Mouse (Mus musculus) forebrain, postnatal 0 days (tissue): ENCODE measurements around the gene Cabin1. TPM values are rescaled to one million over a fixed set of nuclear protein-coding genes. Genes with fewer than 3 reads are reported as not detected.

Experiments
- ATAC-seq: fragments of 200-750 bp; cut with Nextera tagmentation; 2 replicates; pipeline ENCODE4 v1.8.0; 2017; ENCODE audit warnings: mild to moderate bottlenecking, moderate library complexity
- DNase-seq: peaks from one replicate; pipeline ENCODE4 v3.0.0-alpha.2; 2015
- H3K27ac ChIP-seq: fragments of 300-500 bp; sonication (generic); 2 replicates; pipeline ENCODE4 v1.5.1; 2014; ENCODE audit warnings: low read depth, mild to moderate bottlenecking, antibody characterized with exemption, low read length, moderate library complexity, mixed read lengths
- H3K27me3 ChIP-seq: fragments of 300-500 bp; sonication (generic); 2 replicates; pipeline ENCODE4 v1.6.1; 2014; ENCODE audit warnings: mild to moderate bottlenecking, low read length, mixed read lengths; ENCODE audit not compliant: insufficient read depth
- H3K36me3 ChIP-seq: fragments of 300-500 bp; sonication (generic); 2 replicates; pipeline ENCODE4 v1.6.1; 2014; ENCODE audit warnings: mild to moderate bottlenecking, moderate library complexity; ENCODE audit not compliant: insufficient read depth
- H3K4me1 ChIP-seq: fragments of 300-500 bp; sonication (generic); 2 replicates; pipeline ENCODE4 v1.6.1; 2014; ENCODE audit warnings: antibody characterized with exemption; ENCODE audit not compliant: insufficient read depth
- H3K4me2 ChIP-seq: fragments of 300-500 bp; sonication (generic); 2 replicates; pipeline ENCODE4 v1.6.1; 2014; ENCODE audit warnings: low read depth, mild to moderate bottlenecking, moderate library complexity
- H3K4me3 ChIP-seq: fragments of 300-500 bp; sonication (generic); 2 replicates; pipeline ENCODE4 v1.5.1; 2014; ENCODE audit warnings: low read depth, low read length, mixed read lengths
- H3K9ac ChIP-seq: fragments of 300-500 bp; sonication (generic); 2 replicates; pipeline ENCODE4 v1.6.1; 2014; ENCODE audit warnings: mild to moderate bottlenecking
- H3K9me3 ChIP-seq: fragments of 300-500 bp; sonication (generic); 2 replicates; pipeline ENCODE4 v1.6.1; 2016; ENCODE audit warnings: low read length
- CTCF ChIP-seq: sonication (generic); IDR thresholded peaks from 2 replicates; pipeline ENCODE4 v1.5.1; 2016; ENCODE audit warnings: antibody characterized with exemption, control low read depth, low read depth
- WGBS: fragments of 180-500 bp; shearing (Covaris S2); extraction: QIAGEN DNeasy Blood & Tissue Kit; methylation state at CpG from one replicate; pipeline ENCODE4 v1.1.7; 2014; 5-methylcytosine and 5-hydroxymethylcytosine counted together
- polyA plus RNA-seq: library from polyadenylated mRNA; unstranded; fragments of >200 nt; fragmentation: Nextera tagmentation; extraction: Ambion mirVana; gene quantifications from 2 replicates; pipeline ENCODE4 v1.2.1, GENCODE M21; 2015
- total RNA-seq: library from RNA; depleted of rRNA; stranded (reverse); fragments of >200 nt; gene quantifications from 2 replicates; pipeline ENCODE4 v1.2.3, GENCODE M21; 2014

Cabin1 gene
- total and polyA plus RNA-seq, 2 experiments from 2014 or later = 28.0 to 85.5 TPM

- Histone ChIP-seq H3K36me3 (peaks cover 54% of the 10 kb centered on the region), H3K4me2 (no peak overlapping the region), H3K4me1 (0 out of 2 replicates have a peak, but pooled peaks cover 6% of the 10 kb centered on the region), H3K9ac (no peak overlapping the region), H3K27me3 (no peaks in the 10 kb centered on the region), H3K4me3 (no peak overlapping the region), H3K27ac (no peak overlapping the region), H3K9me3 (no peaks in the 10 kb centered on the region)
- DNase-seq (no peak), ATAC-seq (no peak)
- 86% methylated on average over 6 of the region's 6 CpGs for WGBS
- no peak for TF ChIP-seq CTCF
These were observed 117.7 kb downstream of the Cabin1 start for GRCm38 (mm10) chr10:75646406-75646805.

- TF ChIP-seq CTCF = no peak
These were observed 118.5 kb downstream of the Cabin1 start for GRCm38 (mm10) chr10:75645616-75646015.

GRCm38 (mm10) chr10:75643741-75644343 lies 120.3 kb downstream of the Cabin1 start, which contains the start of gene Susd2:
Gene Susd2 (minus strand): TSS chr10:75644008.
- peak; percentile 21; the same call in 1 of the 2 replicates for ATAC-seq
- TF ChIP-seq CTCF = no peak
- DNase-seq = no peak
- no peak within 1 kb of the TSS for H3K27ac ChIP-seq
- 0 out of 2 replicates have a peak, but pooled peaks cover 6% of the 10 kb centered on the region for H3K4me1 ChIP-seq
- H3K4me2 ChIP-seq = no peak within 1 kb of the TSS
- no peaks in the 10 kb centered on the region for H3K27me3 ChIP-seq
- no peak within 1 kb of the TSS for H3K4me3 ChIP-seq
- H3K9me3 ChIP-seq = no peaks in the 10 kb centered on the region
- 11% methylated on average over 11 of the region's 11 CpGs for WGBS
- peaks cover 30% of the 10 kb centered on the region for H3K36me3 ChIP-seq
- H3K9ac ChIP-seq = no peak within 1 kb of the TSS

More at GRCm38 (mm10) chr10:75645616-75646015, 118.5 kb downstream of the Cabin1 start:
- ATAC-seq (no peak), DNase-seq (no peak)
- Histone ChIP-seq H3K4me3 (no peak overlapping the region), H3K9me3 (no peaks in the 10 kb centered on the region), H3K4me1 (0 out of 2 replicates have a peak, but pooled peaks cover 6% of the 10 kb centered on the region), H3K9ac (no peak overlapping the region), H3K4me2 (no peak overlapping the region), H3K27ac (no peak overlapping the region), H3K27me3 (no peaks in the 10 kb centered on the region), H3K36me3 (peaks cover 48% of the 10 kb centered on the region)
- 91% methylated on average over 8 of the region's 8 CpGs for WGBS

GRCm38 (mm10) chr10:75642891-75643290 lies 121.2 kb downstream of the Cabin1 start:
- H3K9ac ChIP-seq = no peak overlapping the region
- TF ChIP-seq CTCF = no peak
- 92% methylated on average over 2 of the region's 2 CpGs for WGBS
- no peak overlapping the region for H3K27ac ChIP-seq
- no peak overlapping the region for H3K4me3 ChIP-seq
- no peak for DNase-seq
- no peak overlapping the region for H3K4me2 ChIP-seq
- ATAC-seq = no peak
- H3K9me3 ChIP-seq = no peaks in the 10 kb centered on the region
- H3K27me3 ChIP-seq = no peaks in the 10 kb centered on the region
- H3K4me1 ChIP-seq = 0 out of 2 replicates have a peak, but pooled peaks cover 6% of the 10 kb centered on the region
- H3K36me3 ChIP-seq = peaks cover 21% of the 10 kb centered on the region

- Histone ChIP-seq H3K9me3 (no peaks in the 10 kb centered on the region), H3K36me3 (peaks cover 17% of the 10 kb centered on the region), H3K9ac (no peak overlapping the region), H3K4me1 (0 out of 2 replicates have a peak, but pooled peaks cover 6% of the 10 kb centered on the region), H3K4me2 (no peak overlapping the region), H3K4me3 (no peak overlapping the region), H3K27me3 (no peaks in the 10 kb centered on the region), H3K27ac (no peak overlapping the region)
- TF ChIP-seq CTCF = no peak
- 84% methylated on average over 9 of the region's 9 CpGs for WGBS
- DNase-seq = no peak
- ATAC-seq = no peak
These were observed 121.7 kb downstream of the Cabin1 start for GRCm38 (mm10) chr10:75642436-75642835.

GRCm38 (mm10) chr10:75641721-75642222 lies 122.4 kb downstream of the Cabin1 start:
- 0 out of 2 replicates have a peak, but pooled peaks cover 6% of the 10 kb centered on the region for H3K4me1 ChIP-seq
- H3K9ac ChIP-seq = no peak overlapping the region
- H3K9me3 ChIP-seq = no peaks in the 10 kb centered on the region
- WGBS = 92% methylated on average over 7 of the region's 7 CpGs
- H3K4me3 ChIP-seq = no peak overlapping the region
- H3K4me2 ChIP-seq = no peak overlapping the region
- TF ChIP-seq CTCF = no peak
- no peak overlapping the region for H3K27ac ChIP-seq
- DNase-seq = no peak
- peaks cover 14% of the 10 kb centered on the region for H3K36me3 ChIP-seq
- no peaks in the 10 kb centered on the region for H3K27me3 ChIP-seq
- no peak for ATAC-seq

GRCm38 (mm10) chr10:75637711-75638110 lies 126.4 kb downstream of the Cabin1 start:
- no peaks in the 10 kb centered on the region for H3K9me3 ChIP-seq
- ATAC-seq (no peak), DNase-seq (no peak)
- no peaks in the 10 kb centered on the region for H3K36me3 ChIP-seq
- H3K27me3 ChIP-seq = no peaks in the 10 kb centered on the region
- H3K4me3 ChIP-seq = no peak overlapping the region
- H3K4me2 ChIP-seq = no peak overlapping the region
- no peak overlapping the region for H3K9ac ChIP-seq
- H3K4me1 ChIP-seq = no peaks in the 10 kb centered on the region
- 93% methylated on average over 11 of the region's 11 CpGs for WGBS
- TF ChIP-seq CTCF = no peak
- H3K27ac ChIP-seq = no peak overlapping the region
